Comparison of ENCODE assay signal across 8 mouse cellular contexts in the genomic region with DNA sequence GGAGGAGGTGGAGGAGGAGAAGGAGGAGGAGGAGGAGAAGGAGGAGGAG. TPM values are rescaled to one million over a fixed set of nuclear protein-coding genes. Genes with fewer than 3 reads are reported as not detected.
DNase-seq lines count a peak whose midpoint lies in the region; ATAC-seq and TF ChIP-seq lines count a peak whose summit lies in the region.
"Not testable (repeated sequence)": the region's sequence is repeated elsewhere in the genome, so short reads cannot be mapped to it uniquely, and the experiment has no call there.

A gene (minus strand): TSS at position 39 of the 49 bp plus-strand sequence.

- H3K9ac ChIP-seq in forebrain, embryonic 16.5 days (replicated peaks; ENCODE audit: low read depth, low read length), result peak within 1 kb of the TSS; percentile 87
- peak within 1 kb of the TSS; percentile 98 for H3K9ac ChIP-seq in heart, embryonic 13.5 days
- peak within 1 kb of the TSS; percentile 85 for H3K9ac ChIP-seq in hindbrain, postnatal 0 days (replicated peaks; ENCODE audit: low read length)
- peak within 1 kb of the TSS; percentile 63 for H3K9ac ChIP-seq in liver, embryonic 14.5 days (replicated peaks)
- peak within 1 kb of the TSS; percentile 98 for H3K9ac ChIP-seq in midbrain, embryonic 16.5 days (ENCODE audit: low read depth, low read length)

- not testable (repeated sequence) for DNase-seq in hindbrain, postnatal 0 days (ENCODE audit: low spot score); left cerebral cortex, adult 18-20 months (ENCODE audit: low spot score in 2 of 2); liver, embryonic 14.5 days (ENCODE audit: low read depth in 3 of 3, low spot score in 3 of 3); urinary bladder, adult 2 months (ENCODE audit: low spot score)

- H3K4me2 ChIP-seq in forebrain, embryonic 16.5 days (ENCODE audit: low read length), result peak within 1 kb of the TSS; percentile 77
- peak within 1 kb of the TSS; percentile 77 for H3K4me2 ChIP-seq in heart, embryonic 13.5 days
- H3K4me2 ChIP-seq in hindbrain, postnatal 0 days (ENCODE audit: low read depth, low read length), result peak within 1 kb of the TSS; percentile 73
- peak within 1 kb of the TSS; percentile 95 for H3K4me2 ChIP-seq in liver, embryonic 14.5 days (ENCODE audit: low read depth)
- H3K4me2 ChIP-seq in midbrain, embryonic 16.5 days (ENCODE audit: low read length), result peak within 1 kb of the TSS; percentile 72

- not testable (repeated sequence) for H3K4me1 ChIP-seq in brown adipose tissue, adult 24 weeks (ENCODE audit: control insufficient read depth, insufficient read depth, insufficient read length, low read length); forebrain, embryonic 16.5 days (replicated peaks; ENCODE audit: control insufficient read depth, insufficient read depth, low read length); hindbrain, postnatal 0 days (ENCODE audit: insufficient read depth, low read length); liver, embryonic 14.5 days (replicated peaks; ENCODE audit: control insufficient read depth in 2 of 2, insufficient read depth in 2 of 2, low read length in 1 of 2); midbrain, embryonic 16.5 days (ENCODE audit: control insufficient read depth, insufficient read depth, low read length)
- H3K4me1 ChIP-seq in heart, embryonic 13.5 days, result peaks cover 16% of the 10 kb centered on the region

- not testable (repeated sequence) for TF ChIP-seq EP300 in liver, embryonic 14.5 days (IDR thresholded peaks at IDR 0.05; ENCODE audit: low read depth)

- H3K9me3 ChIP-seq in forebrain, embryonic 16.5 days (ENCODE audit: control insufficient read depth, low read length); heart, embryonic 13.5 days; hindbrain, postnatal 0 days (ENCODE audit: low read length); liver, embryonic 14.5 days (ENCODE audit: control insufficient read depth, low read length); midbrain, embryonic 16.5 days (replicated peaks; ENCODE audit: control insufficient read depth, low read length, poor library complexity, severe bottlenecking): not testable (repeated sequence)

- peak within 1 kb of the TSS; percentile 82 for H3K4me3 ChIP-seq in brown adipose tissue, adult 24 weeks (ENCODE audit: insufficient read depth, low read depth, low read length)
- H3K4me3 ChIP-seq in forebrain, embryonic 16.5 days (replicated peaks; ENCODE audit: low read length), result peak within 1 kb of the TSS; percentile 63
- H3K4me3 ChIP-seq in heart, embryonic 13.5 days, result peak within 1 kb of the TSS; percentile 88
- peak within 1 kb of the TSS; percentile 91 for H3K4me3 ChIP-seq in hindbrain, postnatal 0 days (ENCODE audit: low read length)
- H3K4me3 ChIP-seq in liver, embryonic 14.5 days (ENCODE audit: insufficient read depth in 1 of 2, low read depth in 2 of 2, low read length in 2 of 2), result peak within 1 kb of the TSS; percentile 64 to 72
- peak within 1 kb of the TSS; percentile 96 for H3K4me3 ChIP-seq in midbrain, embryonic 16.5 days (ENCODE audit: low read depth, low read length)

- H3K27ac ChIP-seq in brown adipose tissue, adult 24 weeks (replicated peaks; ENCODE audit: low read depth, low read length), result peak within 1 kb of the TSS; percentile 84
- H3K27ac ChIP-seq in forebrain, embryonic 16.5 days (ENCODE audit: low read length), result peak within 1 kb of the TSS; percentile 98
- peak within 1 kb of the TSS; percentile 99 for H3K27ac ChIP-seq in heart, embryonic 13.5 days (replicated peaks)
- H3K27ac ChIP-seq in hindbrain, postnatal 0 days, result peak within 1 kb of the TSS; percentile 96
- H3K27ac ChIP-seq in liver, embryonic 14.5 days, result not testable (repeated sequence)
- peak within 1 kb of the TSS; percentile 99 for H3K27ac ChIP-seq in midbrain, embryonic 16.5 days (ENCODE audit: low read length)

- not testable (repeated sequence) for ATAC-seq in forebrain, embryonic 16.5 days; heart, embryonic 13.5 days (ENCODE audit: extremely low read depth, insufficient number of reproducible peaks, low FRiP score, low TSS enrichment); hindbrain, postnatal 0 days; liver, embryonic 14.5 days (ENCODE audit: insufficient read depth); midbrain, embryonic 16.5 days

- not testable (repeated sequence) for H3K27me3 ChIP-seq in forebrain, embryonic 16.5 days (replicated peaks; ENCODE audit: control insufficient read depth, insufficient read depth, low read length); heart, embryonic 13.5 days (replicated peaks); hindbrain, postnatal 0 days (ENCODE audit: insufficient read depth, low read length); liver, embryonic 14.5 days (ENCODE audit: control insufficient read depth, insufficient read depth, low read length); midbrain, embryonic 16.5 days (ENCODE audit: control insufficient read depth, insufficient read depth, low read depth, low read length)

- TF ChIP-seq CTCF in hindbrain, postnatal 0 days (IDR thresholded peaks at IDR 0.05; ENCODE audit: low read depth); liver, embryonic 14.5 days (IDR thresholded peaks at IDR 0.05; ENCODE audit: low read depth): not testable (repeated sequence)

- not testable (repeated sequence) for H3K36me3 ChIP-seq in forebrain, embryonic 16.5 days (ENCODE audit: control insufficient read depth, insufficient read depth); heart, embryonic 13.5 days; hindbrain, postnatal 0 days (ENCODE audit: insufficient read depth, low read length); liver, embryonic 14.5 days (replicated peaks; ENCODE audit: control insufficient read depth, insufficient read depth, low read depth); midbrain, embryonic 16.5 days (ENCODE audit: control insufficient read depth, insufficient read depth, low read length)

RNA-seq across cellular contexts. Expression of the gene that starts here (rescaled TPM):
- polyA plus RNA-seq in brown adipose tissue, adult 24 weeks (2012; ENCODE audit: insufficient read depth, insufficient read length, missing spikeins), result 10.7 and 15.1 TPM in 2 replicates
- polyA plus RNA-seq in forebrain, embryonic 16.5 days (2015; fragmentation: Nextera tagmentation; extraction: Ambion mirVana), result 82.9 and 91.2 TPM in 2 replicates
- 23.2 and 23.7 TPM in 2 replicates for polyA plus RNA-seq in heart, embryonic 13.5 days (2015; fragmentation: Nextera tagmentation; extraction: Ambion mirVana)
- 44.4 and 51.6 TPM in 2 replicates for total RNA-seq in hindbrain, postnatal 0 days (2014; rRNA removed)
- polyA plus RNA-seq in hindbrain, postnatal 0 days (2015; fragmentation: Nextera tagmentation; extraction: Ambion mirVana), result 33.5 and 37.6 TPM in 2 replicates
- total RNA-seq in left cerebral cortex, adult 18-20 months (2021), result 100 to 1,000 TPM; 130 to 135 TPM
- 2.5 and 2.7 TPM in 2 replicates for polyA plus RNA-seq in liver, embryonic 14.5 days (2012; rRNA removed)
- 1.7 and 2.2 TPM in 2 replicates for polyA plus RNA-seq in liver, embryonic 14.5 days (2014; fragmentation: Nextera tagmentation; extraction: Ambion mirVana)
- polyA plus RNA-seq in midbrain, embryonic 16.5 days (2015; fragmentation: Nextera tagmentation; extraction: Ambion mirVana), result 71.8 and 77.8 TPM in 2 replicates
- 77.8 and 103 TPM in 2 replicates for polyA plus RNA-seq in urinary bladder, adult 2 months (2012; rRNA removed)
